Mouse (Mus musculus): ENCODE measurements around the gene Olfr1006. TPM values are rescaled to one million over a fixed set of nuclear protein-coding genes. Genes with fewer than 3 reads are reported as not detected.

Olfr1006 gene
- polyA plus RNA-seq (2015; fragmentation: Illumina TruSeq; extraction: RNeasy Lipid Tissue Mini Kit (QIAGEN cat#74804); ENCODE audit: insufficient read depth, low replicate concordance), result not detected

DNA sequence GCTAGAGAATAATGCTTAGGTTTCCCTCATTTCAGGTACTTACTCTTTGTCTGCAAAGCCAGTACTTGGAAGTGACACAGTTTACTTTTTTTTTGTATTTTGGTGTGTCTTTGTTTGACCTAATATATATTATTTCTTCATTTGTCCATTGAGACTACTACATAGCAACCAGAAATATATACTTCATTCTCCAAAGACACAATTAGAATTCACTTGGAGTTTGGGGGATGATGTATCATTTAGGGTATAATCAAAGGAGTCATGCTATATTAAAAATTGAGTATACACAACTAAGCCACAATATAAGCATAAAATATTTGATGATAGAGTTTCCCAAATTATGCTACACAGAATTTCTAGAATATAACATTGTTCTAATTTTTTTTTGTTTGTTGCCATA lies at the start of gene Olfr1006:
Gene Olfr1006 (minus strand): TSS at position 101 of the 400 bp plus-strand sequence.

GRCm38 (mm10) chr2:85715119-85715518 lies 36.6 kb upstream of the Olfr1006 start, which contains the start of gene Olfr1009:
Gene Olfr1009, plus strand, starts transcription at chr2:85715419.

DNA sequence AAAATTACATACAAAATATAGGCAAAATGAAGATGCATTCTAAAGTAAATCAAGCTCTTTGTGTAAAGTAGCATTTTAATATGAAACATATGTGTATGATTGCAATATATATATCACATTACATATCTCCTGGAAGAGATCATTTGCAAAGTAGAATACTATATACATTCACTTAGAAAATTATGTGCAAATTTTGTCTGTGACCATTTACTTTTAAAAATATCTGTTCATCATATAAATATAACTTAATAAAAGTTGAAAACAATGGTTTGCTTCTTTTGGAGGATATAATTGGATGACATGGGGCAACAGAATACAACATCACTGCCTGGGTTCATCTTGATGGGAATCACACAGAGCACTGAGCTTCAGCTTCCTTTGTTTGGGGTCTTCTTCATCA lies 10.6 kb upstream of the Olfr1006 start, which contains the start of gene Olfr1008:
Gene Olfr1008 (plus strand): TSS at position 301 of the 400 bp plus-strand sequence.

GRCm38 (mm10) chr2:85664355-85664754 lies 14.2 kb downstream of the Olfr1006 start, which contains the start of gene Olfr154:
Gene Olfr154, minus strand, starts transcription at chr2:85664455.

DNA sequence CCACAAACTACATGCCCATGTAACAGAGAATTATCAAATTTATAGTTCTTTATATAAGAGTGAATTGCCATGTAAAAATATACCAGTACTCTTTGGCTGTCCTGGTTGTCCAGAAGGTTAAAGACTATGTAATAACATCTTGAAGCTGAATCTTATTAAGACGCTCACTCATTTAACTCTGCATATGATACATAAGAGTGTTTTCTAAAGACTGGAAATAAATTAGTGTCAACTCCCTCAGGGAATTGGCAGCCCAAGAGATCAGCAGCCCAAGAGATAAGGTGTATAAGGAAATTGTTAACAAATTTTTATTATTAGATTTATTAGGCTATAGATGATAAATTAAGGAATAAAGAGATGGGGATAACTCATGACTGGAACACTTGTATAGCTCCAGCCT lies 28.0 kb downstream of the Olfr1006 start, which contains the start of gene Olfr1002:
Gene Olfr1002 (minus strand): TSS at position 101 of the 400 bp plus-strand sequence.

Other genes starting within 250 kb of the Olfr1006 start
- not detected for gene Olfr994, start 242.3 kb downstream of the Olfr1006 start, polyA plus RNA-seq (2015; fragmentation: Illumina TruSeq; extraction: RNeasy Lipid Tissue Mini Kit (QIAGEN cat#74804); ENCODE audit: insufficient read depth, low replicate concordance)
- not detected for gene Olfr995, start 235.1 kb downstream of the Olfr1006 start, polyA plus RNA-seq (2015; fragmentation: Illumina TruSeq; extraction: RNeasy Lipid Tissue Mini Kit (QIAGEN cat#74804); ENCODE audit: insufficient read depth, low replicate concordance)
- gene 4833423E24Rik, start 159.7 kb downstream of the Olfr1006 start, polyA plus RNA-seq (2015; fragmentation: Illumina TruSeq; extraction: RNeasy Lipid Tissue Mini Kit (QIAGEN cat#74804); ENCODE audit: insufficient read depth, low replicate concordance), result not detected
- not detected for gene Olfr996, start 99.6 kb downstream of the Olfr1006 start, polyA plus RNA-seq (2015; fragmentation: Illumina TruSeq; extraction: RNeasy Lipid Tissue Mini Kit (QIAGEN cat#74804); ENCODE audit: insufficient read depth, low replicate concordance)
- not detected for gene Olfr998, start 89.8 kb downstream of the Olfr1006 start, polyA plus RNA-seq (2015; fragmentation: Illumina TruSeq; extraction: RNeasy Lipid Tissue Mini Kit (QIAGEN cat#74804); ENCODE audit: insufficient read depth, low replicate concordance)
- gene Olfr1000, start 66.9 kb downstream of the Olfr1006 start, polyA plus RNA-seq (2015; fragmentation: Illumina TruSeq; extraction: RNeasy Lipid Tissue Mini Kit (QIAGEN cat#74804); ENCODE audit: insufficient read depth, low replicate concordance), result not detected
- gene Olfr1002, start 28.1 kb downstream of the Olfr1006 start, polyA plus RNA-seq (2015; fragmentation: Illumina TruSeq; extraction: RNeasy Lipid Tissue Mini Kit (QIAGEN cat#74804); ENCODE audit: insufficient read depth, low replicate concordance), result not detected
- gene Olfr154, start 14.3 kb downstream of the Olfr1006 start, polyA plus RNA-seq (2015; fragmentation: Illumina TruSeq; extraction: RNeasy Lipid Tissue Mini Kit (QIAGEN cat#74804); ENCODE audit: insufficient read depth, low replicate concordance), result not detected
- not detected for gene Olfr1008, start 10.7 kb upstream of the Olfr1006 start, polyA plus RNA-seq (2015; fragmentation: Illumina TruSeq; extraction: RNeasy Lipid Tissue Mini Kit (QIAGEN cat#74804); ENCODE audit: insufficient read depth, low replicate concordance)
- not detected for gene Olfr1009, start 36.7 kb upstream of the Olfr1006 start, polyA plus RNA-seq (2015; fragmentation: Illumina TruSeq; extraction: RNeasy Lipid Tissue Mini Kit (QIAGEN cat#74804); ENCODE audit: insufficient read depth, low replicate concordance)
- not detected for gene Olfr1012, start 84.0 kb upstream of the Olfr1006 start, polyA plus RNA-seq (2015; fragmentation: Illumina TruSeq; extraction: RNeasy Lipid Tissue Mini Kit (QIAGEN cat#74804); ENCODE audit: insufficient read depth, low replicate concordance)
- gene Olfr1013, start 88.3 kb upstream of the Olfr1006 start, polyA plus RNA-seq (2015; fragmentation: Illumina TruSeq; extraction: RNeasy Lipid Tissue Mini Kit (QIAGEN cat#74804); ENCODE audit: insufficient read depth, low replicate concordance), result not detected
- gene Olfr1014, start 93.9 kb upstream of the Olfr1006 start, polyA plus RNA-seq (2015; fragmentation: Illumina TruSeq; extraction: RNeasy Lipid Tissue Mini Kit (QIAGEN cat#74804); ENCODE audit: insufficient read depth, low replicate concordance), result not detected
- gene Olfr1015, start 103.2 kb upstream of the Olfr1006 start, polyA plus RNA-seq (2015; fragmentation: Illumina TruSeq; extraction: RNeasy Lipid Tissue Mini Kit (QIAGEN cat#74804); ENCODE audit: insufficient read depth, low replicate concordance), result not detected
- not detected for gene Olfr1016, start 123.8 kb upstream of the Olfr1006 start, polyA plus RNA-seq (2015; fragmentation: Illumina TruSeq; extraction: RNeasy Lipid Tissue Mini Kit (QIAGEN cat#74804); ENCODE audit: insufficient read depth, low replicate concordance)
- gene Olfr1018, start 139.7 kb upstream of the Olfr1006 start, polyA plus RNA-seq (2015; fragmentation: Illumina TruSeq; extraction: RNeasy Lipid Tissue Mini Kit (QIAGEN cat#74804); ENCODE audit: insufficient read depth, low replicate concordance), result not detected
- gene Olfr1019, start 166.7 kb upstream of the Olfr1006 start, polyA plus RNA-seq (2015; fragmentation: Illumina TruSeq; extraction: RNeasy Lipid Tissue Mini Kit (QIAGEN cat#74804); ENCODE audit: insufficient read depth, low replicate concordance), result not detected
- not detected for gene Olfr1020, start 168.3 kb upstream of the Olfr1006 start, polyA plus RNA-seq (2015; fragmentation: Illumina TruSeq; extraction: RNeasy Lipid Tissue Mini Kit (QIAGEN cat#74804); ENCODE audit: insufficient read depth, low replicate concordance)
- not detected for gene Olfr1022, start 189.8 kb upstream of the Olfr1006 start, polyA plus RNA-seq (2015; fragmentation: Illumina TruSeq; extraction: RNeasy Lipid Tissue Mini Kit (QIAGEN cat#74804); ENCODE audit: insufficient read depth, low replicate concordance)
- not detected for gene Olfr1023, start 206.9 kb upstream of the Olfr1006 start, polyA plus RNA-seq (2015; fragmentation: Illumina TruSeq; extraction: RNeasy Lipid Tissue Mini Kit (QIAGEN cat#74804); ENCODE audit: insufficient read depth, low replicate concordance)
- not detected for gene Olfr1024, start 226.3 kb upstream of the Olfr1006 start, polyA plus RNA-seq (2015; fragmentation: Illumina TruSeq; extraction: RNeasy Lipid Tissue Mini Kit (QIAGEN cat#74804); ENCODE audit: insufficient read depth, low replicate concordance)
- gene Olfr1025-ps1, start 236.4 kb upstream of the Olfr1006 start, polyA plus RNA-seq (2015; fragmentation: Illumina TruSeq; extraction: RNeasy Lipid Tissue Mini Kit (QIAGEN cat#74804); ENCODE audit: insufficient read depth, low replicate concordance), result not detected
- not detected for gene Olfr1026, start 242.8 kb upstream of the Olfr1006 start, polyA plus RNA-seq (2015; fragmentation: Illumina TruSeq; extraction: RNeasy Lipid Tissue Mini Kit (QIAGEN cat#74804); ENCODE audit: insufficient read depth, low replicate concordance)